Mouse (Mus musculus) limb, embryonic 15.5 days (tissue): Measurements from ENCODE around the gene Map6. TPM values are rescaled to one million over a fixed set of nuclear protein-coding genes. Genes with fewer than 3 reads are reported as not detected.
A peak's percentile ranks its signal among the peaks of the same experiment; 100 is the strongest.

Source experiments
- ATAC-seq: fragments of 200-750 bp; cut with Nextera tagmentation; 2 replicates; pipeline ENCODE4 v1.8.0; 2017; ENCODE audit warnings: low read depth, moderate TSS enrichment; ENCODE audit not compliant: insufficient number of reproducible peaks, low FRiP score, low TSS enrichment
- H3K27ac ChIP-seq: fragments of 300-500 bp; sonication (generic); 2 replicates; pipeline ENCODE4 v1.5.1; 2015; ENCODE audit warnings: moderate library complexity, mild to moderate bottlenecking, inconsistent platforms
- H3K27me3 ChIP-seq: fragments of 300-500 bp; sonication (generic); 2 replicates; pipeline ENCODE4 v1.6.1; 2015; ENCODE audit warnings: inconsistent platforms
- H3K36me3 ChIP-seq: fragments of 300-500 bp; sonication (generic); 2 replicates; pipeline ENCODE4 v1.6.1; 2015; ENCODE audit warnings: inconsistent platforms
- H3K4me1 ChIP-seq: fragments of 300-500 bp; sonication (generic); 2 replicates; pipeline ENCODE4 v1.6.1; 2015; ENCODE audit warnings: inconsistent platforms
- H3K4me2 ChIP-seq: fragments of 300-500 bp; sonication (generic); 2 replicates; pipeline ENCODE4 v1.6.1; 2015; ENCODE audit warnings: mild to moderate bottlenecking, inconsistent platforms
- H3K4me3 ChIP-seq: fragments of 300-500 bp; sonication (generic); 2 replicates; pipeline ENCODE4 v1.5.1; 2015; ENCODE audit warnings: mild to moderate bottlenecking, inconsistent platforms
- H3K9ac ChIP-seq: fragments of 300-500 bp; sonication (generic); 2 replicates; pipeline ENCODE4 v1.6.1; 2015; ENCODE audit warnings: inconsistent platforms
- H3K9me3 ChIP-seq: fragments of 300-500 bp; sonication (generic); 2 replicates; pipeline ENCODE4 v1.6.1; 2016; ENCODE audit warnings: inconsistent platforms
- WGBS: fragments of 180-500 bp; shearing (Covaris S2); methylation state at CpG from one replicate; pipeline ENCODE4 v1.1.7; 2015; 5-methylcytosine and 5-hydroxymethylcytosine counted together
- polyA plus RNA-seq: library from polyadenylated mRNA; unstranded; fragments of >200 nt; fragmentation: Nextera tagmentation; extraction: Ambion mirVana; gene quantifications from 2 replicates; pipeline ENCODE4 v1.2.1, GENCODE M21; 2015

Gene Map6
- polyA plus RNA-seq, 1 experiment from 2014 or later: 10.2 TPM

DNA sequence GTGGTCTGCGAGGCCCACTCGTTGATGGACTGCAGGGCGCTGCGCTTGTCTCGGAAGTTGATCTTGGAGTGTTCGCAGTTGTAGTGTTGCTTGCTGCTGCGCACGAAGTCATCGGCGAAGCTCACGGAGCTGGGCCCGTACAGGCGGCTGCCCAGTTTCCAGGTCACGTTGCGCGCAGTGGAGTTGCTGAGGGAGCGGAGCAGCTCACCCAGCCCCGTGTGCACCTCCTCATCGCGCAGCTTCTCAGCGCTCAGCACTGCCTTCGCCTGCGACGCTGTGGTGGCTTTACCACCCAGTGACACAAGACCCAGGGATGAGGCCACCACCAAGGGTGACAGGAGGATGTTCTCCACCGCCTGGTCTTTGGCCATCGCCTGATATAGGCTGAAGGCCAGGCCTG is 81.6 kb downstream of the Map6 start:
- no peak for ATAC-seq
- Histone ChIP-seq H3K9me3 (no peaks in the 10 kb centered on the region), H3K9ac (no peak overlapping the region), H3K27ac (no peak overlapping the region), H3K4me3 (peak overlapping the region; percentile 0; the same call in 1 of the 2 replicates), H3K27me3 (no peaks in the 10 kb centered on the region), H3K4me2 (peak overlapping the region; percentile 81; the same call in 1 of the 2 replicates), H3K36me3 (peaks cover 60% of the 10 kb centered on the region), H3K4me1 (peaks cover 52% of the 10 kb centered on the region)
- 95% methylated on average over 26 of the region's 26 CpGs for WGBS

DNA sequence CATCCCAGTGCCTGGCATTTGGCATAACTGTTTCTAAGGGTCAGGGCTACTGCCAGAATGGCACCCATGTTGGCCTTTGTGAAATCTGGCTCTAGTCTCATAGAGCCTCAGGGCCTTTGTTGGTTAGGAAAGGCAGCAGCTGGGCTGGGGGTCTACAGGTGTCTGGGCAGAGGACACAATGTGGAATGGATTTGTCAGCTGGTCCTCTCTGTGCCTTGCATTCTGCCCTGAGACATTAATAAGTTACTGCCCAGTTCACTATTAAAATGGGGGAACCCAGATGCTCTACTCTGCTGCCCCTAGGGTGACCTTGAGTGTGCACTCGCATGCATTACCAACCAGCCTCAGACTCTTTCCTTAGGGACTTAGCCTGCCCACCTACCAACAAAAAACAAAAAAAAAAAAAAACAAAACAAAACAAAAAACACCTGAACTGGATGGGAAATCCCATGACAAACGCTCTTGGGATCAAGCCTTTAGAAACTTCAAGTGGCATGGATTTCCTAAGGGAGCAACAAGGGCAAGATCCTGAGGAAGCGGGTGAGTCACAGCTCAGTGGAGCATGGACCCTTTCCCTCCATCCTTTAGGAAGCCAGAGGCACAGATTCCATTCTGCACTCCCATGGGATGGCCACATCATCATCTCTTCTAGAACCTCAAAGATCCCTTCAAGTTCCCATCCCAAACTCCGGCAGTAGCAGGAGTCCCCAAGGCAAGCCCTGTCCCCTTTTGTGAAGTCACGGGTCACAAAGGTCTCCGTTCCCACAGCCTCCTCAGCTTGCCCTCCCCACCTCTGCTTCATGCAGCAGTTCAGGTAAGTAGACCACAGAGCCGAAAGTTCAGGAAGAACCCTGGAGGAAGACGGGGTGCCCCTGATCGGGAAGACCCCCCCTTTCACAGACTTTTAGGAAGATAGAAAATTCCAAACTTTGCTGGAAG is 82.8 kb downstream of the Map6 start:
- H3K27me3 ChIP-seq: no peaks in the 10 kb centered on the region
- peak overlapping the region; percentile 81 for H3K4me2 ChIP-seq
- WGBS: 53% methylated on average over 9 of the region's 9 CpGs
- H3K9me3 ChIP-seq: no peaks in the 10 kb centered on the region
- no peak for ATAC-seq
- H3K36me3 ChIP-seq: peaks cover 49% of the 10 kb centered on the region
- peak overlapping the region; percentile 71 for H3K4me3 ChIP-seq
- H3K4me1 ChIP-seq: peaks cover 64% of the 10 kb centered on the region
- H3K9ac ChIP-seq: peak overlapping the region; percentile 85
- peak overlapping the region; percentile 97 for H3K27ac ChIP-seq

DNA sequence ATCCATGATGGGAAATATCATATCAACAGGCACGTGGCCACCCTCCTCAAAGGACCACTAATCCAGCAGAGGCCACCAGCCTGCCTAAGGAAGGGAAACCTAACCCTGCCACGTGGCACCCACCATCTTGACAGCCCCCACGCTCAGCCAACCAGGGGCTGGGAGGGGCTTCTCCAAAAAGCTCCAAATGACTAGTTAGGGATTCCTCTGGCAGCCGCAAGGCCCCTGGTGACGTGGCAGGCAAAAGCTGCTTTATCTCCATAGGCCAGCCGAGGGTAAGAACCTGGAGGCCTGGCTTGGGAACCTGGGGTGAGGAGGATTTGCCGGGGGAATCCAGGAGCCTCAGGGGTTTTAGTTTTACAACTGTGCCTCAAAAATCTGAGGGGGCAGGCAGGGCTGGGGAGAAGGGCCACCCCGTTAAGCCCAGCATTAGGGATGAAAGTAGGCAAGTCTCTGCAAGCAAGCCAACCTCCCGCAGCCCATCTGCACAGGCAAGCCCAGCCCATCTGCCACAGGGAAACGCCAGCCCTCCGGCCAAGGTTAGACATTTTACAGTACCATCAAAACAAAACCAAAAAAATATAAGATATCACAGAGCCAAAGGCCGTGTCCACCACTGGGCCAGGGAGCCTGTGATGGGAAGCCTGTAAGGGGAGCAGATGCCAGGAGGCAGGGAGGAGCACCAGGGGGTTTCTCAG is 84.0 kb downstream of the Map6 start:
- H3K9ac ChIP-seq: peak overlapping the region; percentile 85
- peaks cover 72% of the 10 kb centered on the region for H3K4me1 ChIP-seq
- H3K4me2 ChIP-seq: peak overlapping the region; percentile 81
- ATAC-seq: no peak
- no peaks in the 10 kb centered on the region for H3K9me3 ChIP-seq
- peak overlapping the region; percentile 71 for H3K4me3 ChIP-seq
- no peaks in the 10 kb centered on the region for H3K27me3 ChIP-seq
- WGBS: 3% methylated on average over 12 of the region's 12 CpGs
- H3K36me3 ChIP-seq: peaks cover 37% of the 10 kb centered on the region
- H3K27ac ChIP-seq: peak overlapping the region; percentile 97

DNA sequence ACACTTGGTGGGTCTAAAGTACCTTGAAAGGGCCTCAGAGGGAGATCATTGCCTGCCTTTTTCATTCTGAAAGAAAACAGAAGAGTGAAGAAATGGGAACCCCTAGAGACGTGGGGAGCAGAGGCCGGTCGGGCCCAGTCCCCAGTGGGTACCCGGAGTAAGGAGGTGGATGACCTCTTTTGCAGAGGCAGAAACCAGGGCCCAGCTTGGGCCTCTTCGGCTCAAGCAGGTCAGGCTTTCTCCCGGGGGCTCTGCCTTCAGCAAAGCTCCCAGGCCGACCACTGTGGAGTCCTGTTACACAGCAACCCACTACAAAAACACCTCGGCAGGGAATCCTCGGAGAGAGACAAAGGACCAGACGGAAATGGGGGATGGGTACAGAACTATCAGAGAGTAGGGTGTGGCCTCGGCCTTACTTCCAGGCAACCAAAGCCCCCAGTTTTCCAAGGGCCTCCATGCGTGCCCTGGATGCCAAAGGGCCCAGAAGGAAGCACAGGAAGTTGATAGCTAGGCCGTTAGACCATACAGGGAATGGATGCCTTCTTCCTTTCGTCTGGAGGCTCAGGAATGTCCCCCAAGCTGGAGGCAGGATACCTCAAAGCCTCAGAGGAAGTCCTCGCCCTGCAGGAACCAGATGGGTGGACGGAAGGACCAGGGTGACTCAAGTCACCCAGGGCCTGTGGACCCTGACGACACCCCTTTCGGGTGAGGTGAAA is 84.7 kb downstream of the Map6 start:
- 2% methylated on average over 18 of the region's 18 CpGs for WGBS

DNA sequence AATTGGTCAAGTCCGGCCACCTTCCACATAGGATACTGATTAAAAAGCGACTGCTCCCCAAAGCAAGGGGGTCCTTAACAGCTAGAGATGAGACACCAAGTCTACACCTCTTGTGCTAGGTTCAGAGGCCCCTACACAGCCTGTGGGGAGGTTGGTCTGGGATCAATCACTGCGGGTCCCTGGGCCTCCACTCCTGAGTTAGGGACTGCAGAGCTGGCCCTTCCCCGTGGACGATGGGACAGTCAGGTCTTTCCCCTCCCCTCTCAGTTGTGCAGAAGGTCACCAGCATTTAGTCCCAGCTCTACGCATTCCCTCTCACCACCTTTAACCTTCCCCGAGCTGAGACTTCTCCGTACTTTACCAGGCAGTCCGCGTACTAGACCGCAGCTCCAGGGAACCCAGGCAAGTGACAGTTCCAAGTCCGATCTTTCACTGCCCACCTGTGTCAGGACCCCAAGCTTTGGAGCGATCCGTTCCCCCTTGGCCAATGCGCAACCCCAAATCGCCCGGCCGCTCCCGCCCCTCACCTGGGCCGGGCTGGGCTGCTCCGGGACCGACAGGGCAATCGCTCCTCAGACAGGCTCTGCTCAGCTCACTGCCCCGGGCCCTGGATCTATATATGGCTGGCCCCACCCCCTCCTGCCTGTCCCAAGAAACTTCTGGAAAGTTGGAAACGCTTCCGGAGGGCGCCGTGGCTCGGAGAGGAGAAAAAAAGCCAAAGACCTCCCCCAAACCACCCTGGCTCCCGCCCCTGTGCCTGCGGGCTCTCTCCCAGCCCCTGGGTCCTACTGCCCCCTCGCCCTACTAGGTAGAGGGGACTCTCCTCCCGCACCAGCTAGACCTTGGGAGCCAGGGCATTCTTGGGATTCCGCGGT is 85.5 kb downstream of the Map6 start, which contains the start of gene Serpinh1:
Gene Serpinh1 (minus strand): TSS at position 714 of the 875 bp plus-strand sequence.
- H3K27ac ChIP-seq: peak within 1 kb of the TSS; percentile 97
- WGBS: under 1% methylated on average over 35 of the region's 35 CpGs
- H3K4me2 ChIP-seq: peak within 1 kb of the TSS; percentile 81
- H3K9me3 ChIP-seq: no peaks in the 10 kb centered on the region
- H3K4me1 ChIP-seq: peaks cover 78% of the 10 kb centered on the region
- peak within 1 kb of the TSS; percentile 85 for H3K9ac ChIP-seq
- ATAC-seq: peak; percentile 88
- peak within 1 kb of the TSS; percentile 71 for H3K4me3 ChIP-seq
- H3K27me3 ChIP-seq: no peaks in the 10 kb centered on the region
- peaks cover 22% of the 10 kb centered on the region for H3K36me3 ChIP-seq

More for the DNA sequence above, 84.7 kb downstream of the Map6 start:
- Histone ChIP-seq H3K4me3 (peak overlapping the region; percentile 71), H3K36me3 (peaks cover 30% of the 10 kb centered on the region), H3K4me2 (peak overlapping the region; percentile 81), H3K9ac (peak overlapping the region; percentile 85), H3K9me3 (no peaks in the 10 kb centered on the region), H3K27ac (peak overlapping the region; percentile 97), H3K4me1 (peaks cover 72% of the 10 kb centered on the region), H3K27me3 (no peaks in the 10 kb centered on the region)
- no peak for ATAC-seq

DNA sequence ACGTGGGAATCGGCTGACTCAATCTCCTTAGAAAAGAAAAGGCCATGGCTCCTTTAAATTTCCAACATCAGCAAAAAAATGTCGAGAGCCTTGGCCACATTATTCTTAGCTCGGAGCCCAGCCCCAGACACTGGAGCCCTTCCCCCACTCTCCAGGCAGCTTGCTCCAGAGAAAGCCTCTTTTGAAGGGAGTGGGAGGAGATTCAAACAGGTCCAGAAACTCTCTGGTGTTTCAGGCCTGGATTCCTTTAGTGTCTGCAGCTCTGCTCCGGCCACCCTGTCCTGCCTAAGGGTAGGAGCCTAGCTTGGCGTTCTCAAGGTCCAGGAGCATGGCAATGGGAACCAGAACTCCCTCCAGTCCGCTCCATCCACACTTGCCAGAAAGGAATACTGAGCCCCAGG is 88.5 kb downstream of the Map6 start:
- Histone ChIP-seq H3K36me3 (no peaks in the 10 kb centered on the region), H3K27me3 (no peaks in the 10 kb centered on the region), H3K27ac (peak overlapping the region; percentile 97), H3K4me3 (peak overlapping the region; percentile 22), H3K9ac (no peak overlapping the region; the same call in 1 of the 2 replicates), H3K4me2 (peak overlapping the region; percentile 43), H3K4me1 (peaks cover 66% of the 10 kb centered on the region), H3K9me3 (no peaks in the 10 kb centered on the region)
- 5% methylated on average over 7 of the region's 7 CpGs for WGBS
- no peak for ATAC-seq

DNA sequence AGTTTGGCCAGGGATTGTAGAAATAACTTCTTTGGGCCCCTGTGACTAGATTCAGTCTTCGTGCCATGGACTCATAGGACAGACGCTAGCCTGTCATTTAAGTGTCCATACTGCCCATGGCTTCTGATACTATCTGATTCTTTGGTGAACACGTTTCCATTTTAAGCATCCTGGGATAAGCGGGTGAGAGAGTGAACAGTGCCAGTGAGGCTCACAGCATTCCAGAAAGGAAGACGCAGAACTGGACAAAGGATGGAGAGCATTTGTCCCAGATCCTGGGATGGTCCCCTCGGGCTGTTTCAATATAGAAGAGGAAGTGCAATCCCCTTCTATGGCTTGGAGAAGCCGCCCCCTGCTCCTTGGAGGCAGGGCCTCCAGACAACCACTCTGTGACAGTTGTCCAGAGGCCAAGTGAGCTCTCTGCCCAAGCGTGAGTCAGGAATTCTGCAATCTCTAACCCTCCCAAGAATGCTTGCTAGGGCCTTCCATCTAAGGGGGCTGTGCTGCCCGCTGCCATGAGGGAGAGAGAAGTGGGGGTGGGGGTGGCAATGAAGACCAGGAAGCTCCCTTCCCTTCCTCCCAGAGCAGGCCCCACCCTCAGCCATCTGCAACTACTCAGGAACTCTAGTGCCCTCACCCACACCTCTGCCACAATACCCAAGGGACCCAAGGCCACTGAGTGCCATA is 89.1 kb downstream of the Map6 start:
- 18% methylated on average over 9 of the region's 9 CpGs for WGBS
- H3K4me2 ChIP-seq: peak overlapping the region; percentile 43
- H3K4me3 ChIP-seq: peak overlapping the region; percentile 22; the same call in 1 of the 2 replicates
- H3K4me1 ChIP-seq: peaks cover 68% of the 10 kb centered on the region
- H3K27ac ChIP-seq: peak overlapping the region; percentile 97
- H3K36me3 ChIP-seq: no peaks in the 10 kb centered on the region
- no peaks in the 10 kb centered on the region for H3K27me3 ChIP-seq
- H3K9me3 ChIP-seq: no peaks in the 10 kb centered on the region
- no peak overlapping the region; the same call in 1 of the 2 replicates for H3K9ac ChIP-seq
- ATAC-seq: no peak

DNA sequence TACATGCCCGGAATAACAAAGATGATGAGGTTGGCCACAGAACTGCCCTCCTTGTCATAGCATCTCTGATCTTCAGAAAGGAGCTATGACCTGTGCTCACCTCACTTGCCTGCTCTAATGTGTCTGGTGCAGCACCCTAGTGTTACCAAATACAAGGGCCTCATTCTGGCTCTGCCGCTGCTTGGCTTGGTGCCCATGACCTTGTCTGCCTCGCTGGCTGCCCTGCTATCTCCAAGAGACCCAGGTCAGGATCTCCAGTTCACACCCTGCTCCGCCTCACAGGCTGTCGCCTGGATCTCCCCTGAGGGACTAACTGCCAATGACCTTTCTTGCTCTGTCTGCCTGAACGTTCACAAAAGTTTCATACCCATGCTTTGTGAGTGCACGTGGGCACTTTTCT is 90.0 kb downstream of the Map6 start:
- no peak overlapping the region for H3K4me2 ChIP-seq
- H3K27me3 ChIP-seq: no peaks in the 10 kb centered on the region
- 57% methylated on average over 7 of the region's 7 CpGs for WGBS
- no peak for ATAC-seq
- peaks cover 68% of the 10 kb centered on the region for H3K4me1 ChIP-seq
- H3K9ac ChIP-seq: no peak overlapping the region
- H3K36me3 ChIP-seq: no peaks in the 10 kb centered on the region
- H3K9me3 ChIP-seq: no peaks in the 10 kb centered on the region
- no peak overlapping the region for H3K4me3 ChIP-seq
- H3K27ac ChIP-seq: peak overlapping the region; percentile 97

DNA sequence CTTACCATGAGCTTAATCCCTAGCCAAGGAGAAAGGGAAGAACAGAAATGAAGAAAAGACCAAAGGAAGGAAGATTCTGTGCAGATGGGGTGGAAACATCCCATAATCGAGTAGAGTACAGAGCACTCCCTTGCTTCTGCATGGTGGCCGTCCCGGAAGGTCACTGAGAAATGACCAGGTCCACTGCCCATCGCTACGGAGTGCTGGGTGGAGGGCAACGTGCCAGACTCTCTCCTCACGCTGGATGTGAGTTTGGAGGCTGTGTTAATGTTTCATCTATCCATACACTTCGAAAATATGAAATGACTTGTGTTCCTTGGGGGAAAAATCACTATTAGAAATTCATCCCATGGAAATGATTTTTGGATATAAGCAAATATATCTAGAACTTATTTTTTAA is 91.1 kb downstream of the Map6 start:
- H3K4me2 ChIP-seq: no peak overlapping the region
- no peaks in the 10 kb centered on the region for H3K27me3 ChIP-seq
- peaks cover 65% of the 10 kb centered on the region for H3K4me1 ChIP-seq
- WGBS: 88% methylated on average over 8 of the region's 8 CpGs
- H3K9me3 ChIP-seq: no peaks in the 10 kb centered on the region
- H3K4me3 ChIP-seq: no peak overlapping the region
- H3K27ac ChIP-seq: no peak overlapping the region
- ATAC-seq: no peak
- no peaks in the 10 kb centered on the region for H3K36me3 ChIP-seq
- H3K9ac ChIP-seq: no peak overlapping the region

DNA sequence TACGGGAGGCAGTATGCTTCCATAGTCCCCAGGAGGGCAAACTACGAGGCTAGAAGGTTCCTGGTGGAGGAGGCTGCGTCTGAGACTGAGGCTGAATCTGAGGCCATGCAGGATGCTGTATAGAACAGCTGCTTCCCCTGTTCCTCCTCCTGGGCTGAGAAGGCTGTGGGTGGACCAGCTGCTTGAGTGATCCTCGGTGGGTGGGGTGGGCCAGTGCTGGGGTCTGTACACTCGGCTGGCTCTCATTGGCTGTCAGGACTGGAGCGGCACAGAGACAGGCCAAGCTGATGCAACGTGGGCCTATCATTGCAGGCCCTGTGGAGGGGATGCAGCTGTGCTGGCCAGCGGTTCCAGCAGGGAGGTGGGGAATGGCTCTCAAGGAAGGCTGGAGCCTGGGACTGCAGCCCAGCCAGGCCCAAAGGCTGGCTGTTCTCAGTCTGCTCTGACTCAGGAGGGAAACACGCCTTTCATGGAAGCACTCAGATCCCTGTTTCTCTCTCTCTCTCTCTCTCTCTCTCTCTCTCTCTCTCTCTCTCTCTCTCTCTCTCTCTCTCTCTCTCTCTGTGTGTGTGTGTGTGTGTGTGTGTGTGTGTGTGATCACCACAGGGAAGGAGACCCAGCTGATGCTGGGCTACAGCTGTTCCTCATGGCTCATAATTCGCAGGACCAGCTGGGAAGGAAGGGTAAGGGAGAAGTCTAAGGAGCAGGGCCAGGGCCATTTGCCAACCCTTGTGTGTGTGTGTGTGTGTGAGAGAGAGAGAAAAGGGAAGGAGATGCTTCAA is 93.0 kb downstream of the Map6 start:
- WGBS: 9% methylated on average over 10 of the region's 10 CpGs
- Histone ChIP-seq H3K36me3 (no peaks in the 10 kb centered on the region), H3K4me2 (peak overlapping the region; percentile 34), H3K4me1 (peaks cover 56% of the 10 kb centered on the region), H3K9ac (no peak overlapping the region), H3K27me3 (no peaks in the 10 kb centered on the region), H3K27ac (peak overlapping the region; percentile 98), H3K9me3 (no peaks in the 10 kb centered on the region), H3K4me3 (0 out of 2 replicates have a peak overlapping the region, but pooled peaks have one; percentile 5)
- ATAC-seq: peak; percentile 98
